Mouse (Mus musculus) stomach, embryonic 15.5 days (tissue): ENCODE measurements at regions not wholly inside any gene's neighbourhood (a gene's known extent, or its start where the extent isn't known, plus 50 kb on each side); places are given as distances from the start of the nearest gene placed in this dataset.

Experiments
- ATAC-seq: fragments of 200-750 bp; cut with Nextera tagmentation; 2 replicates; pipeline ENCODE4 v1.8.0; 2017; ENCODE audit warnings: low read depth, moderate number of reproducible peaks, moderate TSS enrichment; ENCODE audit not compliant: insufficient read depth, low FRiP score
- H3K27ac ChIP-seq: fragments of 300-500 bp; sonication (generic); 2 replicates; pipeline ENCODE4 v1.5.1; 2015; ENCODE audit warnings: mild to moderate bottlenecking, inconsistent platforms
- H3K27me3 ChIP-seq: fragments of 300-500 bp; sonication (generic); replicated peaks from 2 replicates; pipeline ENCODE4 v1.6.1; 2015; ENCODE audit warnings: inconsistent platforms
- H3K36me3 ChIP-seq: fragments of 300-500 bp; sonication (generic); 2 replicates; pipeline ENCODE4 v1.6.1; 2015; ENCODE audit warnings: inconsistent platforms
- H3K4me1 ChIP-seq: fragments of 300-500 bp; sonication (generic); 2 replicates; pipeline ENCODE4 v1.6.1; 2015; ENCODE audit warnings: inconsistent platforms
- H3K4me2 ChIP-seq: fragments of 300-500 bp; sonication (generic); 2 replicates; pipeline ENCODE4 v1.6.1; 2015; ENCODE audit warnings: mild to moderate bottlenecking, inconsistent platforms
- H3K4me3 ChIP-seq: fragments of 300-500 bp; sonication (generic); replicated peaks from 2 replicates; pipeline ENCODE4 v1.5.1; 2015; ENCODE audit warnings: inconsistent platforms
- H3K9ac ChIP-seq: fragments of 300-500 bp; sonication (generic); 2 replicates; pipeline ENCODE4 v1.6.1; 2015; ENCODE audit warnings: inconsistent platforms
- H3K9me3 ChIP-seq: fragments of 300-500 bp; sonication (generic); 2 replicates; pipeline ENCODE4 v1.6.1; 2016; ENCODE audit warnings: inconsistent platforms
- WGBS: fragments of 180-500 bp; shearing (Covaris S2); methylation state at CpG from one replicate; pipeline ENCODE4 v1.1.7; 2015; 5-methylcytosine and 5-hydroxymethylcytosine counted together

- no peak for ATAC-seq
- Histone ChIP-seq H3K4me2 (no peak overlapping the region), H3K4me3 (no peak overlapping the region), H3K27me3 (no peaks in the 10 kb centered on the region), H3K4me1 (no peaks in the 10 kb centered on the region), H3K36me3 (no peaks in the 10 kb centered on the region), H3K9me3 (no peaks in the 10 kb centered on the region), H3K27ac (no peak overlapping the region), H3K9ac (no peak overlapping the region)
- WGBS, result 78% methylated on average over 5 of the region's 5 CpGs
These were observed 374.8 kb upstream of the A1bg start for GRCm38 (mm10) chr15:61297447-61298208.

DNA sequence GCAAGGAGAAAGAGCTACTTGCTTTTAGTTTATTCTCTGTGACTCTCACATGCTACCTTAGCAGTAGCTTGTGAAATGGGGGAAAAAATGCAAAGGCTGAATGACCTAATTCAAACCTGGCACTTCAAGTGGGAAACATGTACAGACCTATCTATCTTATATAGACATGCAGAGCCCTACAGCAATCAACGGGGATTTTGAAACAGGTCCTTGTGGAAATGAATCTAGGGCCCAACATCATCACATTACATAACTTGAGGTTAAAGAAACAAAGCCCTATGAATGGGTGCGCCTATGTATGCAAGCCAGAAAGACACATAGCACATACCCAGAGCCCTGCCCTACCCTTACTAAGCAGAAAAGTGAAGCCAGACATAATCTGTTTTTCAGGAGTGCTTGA lies 371.8 kb upstream of the A1bg start:
- WGBS, result 78% methylated on average over 2 of the region's 2 CpGs
- no peaks in the 10 kb centered on the region for H3K9me3 ChIP-seq
- no peak overlapping the region for H3K9ac ChIP-seq
- H3K4me1 ChIP-seq, result no peaks in the 10 kb centered on the region
- no peak overlapping the region for H3K4me2 ChIP-seq
- H3K27me3 ChIP-seq, result no peaks in the 10 kb centered on the region
- no peak for ATAC-seq
- no peaks in the 10 kb centered on the region for H3K36me3 ChIP-seq
- no peak overlapping the region for H3K4me3 ChIP-seq
- H3K27ac ChIP-seq, result no peak overlapping the region

DNA sequence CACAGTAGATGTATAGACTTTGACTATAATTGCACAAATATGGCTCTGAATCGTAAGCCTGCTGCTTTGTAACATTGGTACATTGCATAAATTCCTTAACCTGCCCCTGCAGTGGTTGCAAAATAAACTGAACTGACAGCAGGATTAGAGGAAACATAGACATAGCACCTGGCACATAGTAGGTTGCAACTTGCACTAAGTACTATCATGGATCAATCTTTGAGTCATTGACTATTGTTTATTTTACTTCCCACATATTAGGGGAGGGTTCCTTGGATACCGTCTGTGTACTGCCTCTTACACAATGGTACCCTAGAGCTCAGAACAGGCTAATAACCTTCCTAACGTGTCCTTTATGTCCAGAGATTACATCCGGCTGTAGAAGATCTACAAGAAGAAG lies 371.3 kb upstream of the A1bg start:
- Histone ChIP-seq H3K27ac (no peak overlapping the region), H3K27me3 (no peaks in the 10 kb centered on the region), H3K9me3 (no peaks in the 10 kb centered on the region), H3K4me1 (no peaks in the 10 kb centered on the region), H3K9ac (no peak overlapping the region), H3K4me2 (no peak overlapping the region), H3K36me3 (no peaks in the 10 kb centered on the region), H3K4me3 (no peak overlapping the region)
- no peak for ATAC-seq
- 63% methylated on average over 4 of the region's 4 CpGs for WGBS

- H3K4me2 ChIP-seq, result no peak overlapping the region
- 49% methylated on average over 4 of the region's 4 CpGs for WGBS
- no peak overlapping the region for H3K27ac ChIP-seq
- H3K4me3 ChIP-seq, result no peak overlapping the region
- no peaks in the 10 kb centered on the region for H3K4me1 ChIP-seq
- no peaks in the 10 kb centered on the region for H3K27me3 ChIP-seq
- no peaks in the 10 kb centered on the region for H3K9me3 ChIP-seq
- H3K9ac ChIP-seq, result no peak overlapping the region
- no peaks in the 10 kb centered on the region for H3K36me3 ChIP-seq
- no peak for ATAC-seq
These were observed 346.0 kb upstream of the A1bg start for GRCm38 (mm10) chr15:61268766-61269165.

- Histone ChIP-seq H3K36me3 (no peaks in the 10 kb centered on the region), H3K9ac (no peak overlapping the region), H3K27me3 (no peaks in the 10 kb centered on the region), H3K9me3 (no peaks in the 10 kb centered on the region), H3K4me1 (no peaks in the 10 kb centered on the region), H3K27ac (no peak overlapping the region), H3K4me3 (no peak overlapping the region), H3K4me2 (no peak overlapping the region)
- no peak for ATAC-seq
- 80% methylated on average over 2 of the region's 2 CpGs for WGBS
These were observed 336.2 kb upstream of the A1bg start for GRCm38 (mm10) chr15:61259047-61259446.

GRCm38 (mm10) chr15:61244511-61244910 lies 321.7 kb upstream of the A1bg start:
- Histone ChIP-seq H3K9ac (no peak overlapping the region), H3K36me3 (no peaks in the 10 kb centered on the region), H3K4me3 (no peak overlapping the region), H3K4me2 (no peak overlapping the region), H3K27me3 (no peaks in the 10 kb centered on the region), H3K4me1 (no peaks in the 10 kb centered on the region), H3K27ac (no peak overlapping the region), H3K9me3 (no peaks in the 10 kb centered on the region)
- no peak for ATAC-seq
- 71% methylated on average over 2 of the region's 2 CpGs for WGBS

- no peaks in the 10 kb centered on the region for H3K9me3 ChIP-seq
- H3K27me3 ChIP-seq, result no peaks in the 10 kb centered on the region
- no peak overlapping the region for H3K4me3 ChIP-seq
- ATAC-seq, result no peak
- no peaks in the 10 kb centered on the region for H3K36me3 ChIP-seq
- no peaks in the 10 kb centered on the region for H3K4me1 ChIP-seq
- no peak overlapping the region for H3K27ac ChIP-seq
- H3K4me2 ChIP-seq, result no peak overlapping the region
- H3K9ac ChIP-seq, result no peak overlapping the region
- 48% methylated on average over 2 of the region's 2 CpGs for WGBS
These were observed 319.4 kb upstream of the A1bg start for GRCm38 (mm10) chr15:61242161-61242681.

DNA sequence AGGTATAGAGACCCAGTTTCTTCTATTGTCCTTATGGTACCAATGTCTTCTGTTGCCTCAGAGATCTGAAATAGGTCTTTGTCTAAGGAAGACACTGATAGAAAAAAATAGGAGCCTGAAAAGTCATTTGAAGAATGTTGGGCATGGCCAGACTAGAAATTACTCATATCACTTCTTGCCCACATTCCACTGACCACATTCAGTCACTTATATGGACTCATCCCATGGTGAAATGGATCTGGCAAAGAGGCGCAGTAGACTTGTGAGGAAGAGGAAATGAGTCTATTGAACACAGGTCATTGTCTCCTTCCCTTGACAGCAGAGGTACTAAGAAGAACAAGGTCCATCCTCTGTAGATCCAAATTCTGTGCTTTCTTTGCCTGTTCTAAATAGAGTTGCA lies 318.9 kb upstream of the A1bg start:
- Histone ChIP-seq H3K27ac (no peak overlapping the region), H3K4me2 (no peak overlapping the region), H3K36me3 (no peaks in the 10 kb centered on the region), H3K27me3 (no peaks in the 10 kb centered on the region), H3K4me3 (no peak overlapping the region), H3K9me3 (no peaks in the 10 kb centered on the region), H3K4me1 (no peaks in the 10 kb centered on the region), H3K9ac (no peak overlapping the region)
- no peak for ATAC-seq
- WGBS, result 71% methylated on average over 1 of the region's 1 CpGs

DNA sequence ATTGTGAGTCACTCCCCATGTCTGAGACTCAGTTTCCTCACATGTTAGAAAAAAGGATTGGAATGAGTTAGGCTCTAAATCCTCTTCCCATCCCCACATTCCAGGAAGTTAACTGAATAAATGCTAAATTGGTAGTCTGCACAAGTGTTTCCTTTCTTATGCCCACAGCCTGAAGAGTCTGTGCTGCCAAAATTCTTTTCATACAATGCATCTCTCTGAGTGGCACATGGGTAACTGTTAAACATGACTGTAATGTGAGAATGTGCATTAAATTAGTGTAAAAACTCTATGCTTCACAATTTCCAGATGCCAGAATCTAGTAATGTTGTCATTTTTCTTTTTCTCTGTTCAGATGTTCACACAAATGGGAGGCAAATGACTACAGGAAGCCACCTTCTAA lies 317.5 kb upstream of the A1bg start:
- H3K27me3 ChIP-seq, result no peaks in the 10 kb centered on the region
- H3K4me2 ChIP-seq, result no peak overlapping the region
- no peaks in the 10 kb centered on the region for H3K4me1 ChIP-seq
- H3K36me3 ChIP-seq, result no peaks in the 10 kb centered on the region
- no peak overlapping the region for H3K4me3 ChIP-seq
- no peak overlapping the region for H3K27ac ChIP-seq
- no peak overlapping the region for H3K9ac ChIP-seq
- ATAC-seq, result no peak
- H3K9me3 ChIP-seq, result no peaks in the 10 kb centered on the region

DNA sequence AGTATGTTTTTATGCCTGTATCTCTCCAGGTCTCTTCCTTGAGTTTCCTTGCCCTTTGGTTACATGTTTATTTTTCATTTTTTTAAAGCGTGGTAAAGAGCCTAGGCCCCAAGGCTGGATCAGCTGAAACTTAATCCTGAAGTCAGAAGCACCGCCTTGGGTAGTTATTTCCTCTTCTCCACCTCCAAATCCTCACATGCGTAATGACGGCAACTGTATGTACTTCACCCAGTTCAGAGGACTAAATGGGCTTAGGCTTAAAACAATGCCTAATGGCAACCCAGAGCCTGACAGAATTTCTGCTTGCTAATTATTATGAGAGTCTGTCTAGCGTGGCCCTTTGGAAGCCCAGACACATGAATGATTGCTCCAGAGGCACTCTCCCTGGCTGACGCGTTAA lies 316.6 kb upstream of the A1bg start:
- Histone ChIP-seq H3K9me3 (no peaks in the 10 kb centered on the region), H3K4me3 (no peak overlapping the region), H3K27ac (no peak overlapping the region), H3K4me2 (no peak overlapping the region), H3K9ac (no peak overlapping the region), H3K4me1 (no peaks in the 10 kb centered on the region), H3K36me3 (no peaks in the 10 kb centered on the region), H3K27me3 (no peaks in the 10 kb centered on the region)
- ATAC-seq, result no peak
- WGBS, result 68% methylated on average over 7 of the region's 7 CpGs

GRCm38 (mm10) chr15:61238996-61239395 lies 316.2 kb upstream of the A1bg start:
- H3K4me3 ChIP-seq, result no peak overlapping the region
- no peak overlapping the region for H3K4me2 ChIP-seq
- ATAC-seq, result no peak
- no peaks in the 10 kb centered on the region for H3K27me3 ChIP-seq
- no peaks in the 10 kb centered on the region for H3K36me3 ChIP-seq
- no peak overlapping the region for H3K27ac ChIP-seq
- no peak overlapping the region for H3K9ac ChIP-seq
- no peaks in the 10 kb centered on the region for H3K9me3 ChIP-seq
- 67% methylated on average over 11 of the region's 12 CpGs for WGBS
- no peaks in the 10 kb centered on the region for H3K4me1 ChIP-seq

DNA sequence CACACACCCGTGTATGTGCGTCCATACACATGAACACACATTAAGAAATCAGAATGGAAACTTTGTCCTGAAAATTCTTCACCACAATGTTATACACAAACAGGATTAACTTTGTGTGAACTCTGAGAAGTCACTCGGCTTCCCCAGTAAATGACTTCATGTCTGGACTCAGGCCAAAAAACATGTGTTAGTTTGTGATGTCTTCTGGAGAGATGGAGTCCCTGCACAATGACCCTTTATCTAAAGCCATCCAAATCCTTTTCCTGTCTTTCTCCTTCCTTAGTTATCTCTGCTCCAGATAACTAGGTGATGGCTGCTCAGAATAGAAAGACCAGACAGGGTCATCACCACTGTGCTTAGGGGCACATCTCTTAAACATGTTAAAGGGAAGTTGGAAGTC lies 306.8 kb upstream of the A1bg start:
- H3K27me3 ChIP-seq, result no peaks in the 10 kb centered on the region
- H3K36me3 ChIP-seq, result no peaks in the 10 kb centered on the region
- H3K4me1 ChIP-seq, result no peaks in the 10 kb centered on the region
- H3K4me2 ChIP-seq, result no peak overlapping the region
- H3K4me3 ChIP-seq, result no peak overlapping the region
- no peak overlapping the region for H3K27ac ChIP-seq
- no peaks in the 10 kb centered on the region for H3K9me3 ChIP-seq
- WGBS, result 52% methylated on average over 3 of the region's 3 CpGs
- no peak overlapping the region for H3K9ac ChIP-seq
- no peak for ATAC-seq

DNA sequence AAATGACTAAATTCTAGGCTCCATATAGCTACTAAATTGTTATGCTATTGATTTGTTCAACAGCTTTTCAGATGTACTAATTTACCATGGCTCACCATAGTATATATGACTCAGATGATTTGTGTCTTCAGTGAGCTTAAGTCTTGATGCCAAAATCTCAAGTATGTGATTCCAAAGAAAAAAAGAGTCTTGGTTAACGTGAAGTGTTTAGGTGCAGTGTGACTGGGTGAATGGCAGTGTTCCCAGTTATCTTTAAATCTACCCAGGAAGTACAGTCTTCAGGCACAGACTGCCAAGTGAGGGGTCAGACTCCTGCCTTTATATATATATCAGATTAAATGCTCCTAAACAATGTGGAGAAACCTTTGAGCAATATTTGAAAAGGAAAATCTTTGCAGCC lies 300.1 kb upstream of the A1bg start:
- H3K4me3 ChIP-seq, result no peak overlapping the region
- H3K27ac ChIP-seq, result no peak overlapping the region
- H3K36me3 ChIP-seq, result no peaks in the 10 kb centered on the region
- H3K27me3 ChIP-seq, result no peaks in the 10 kb centered on the region
- H3K4me1 ChIP-seq, result no peaks in the 10 kb centered on the region
- WGBS, result 30% methylated on average over 1 of the region's 1 CpGs
- H3K4me2 ChIP-seq, result no peak overlapping the region
- ATAC-seq, result no peak
- no peak overlapping the region for H3K9ac ChIP-seq
- no peaks in the 10 kb centered on the region for H3K9me3 ChIP-seq
